Mouse (Mus musculus) right cerebral cortex, postnatal 4 days (tissue): ENCODE measurements around the gene Smdt1.

Source experiments
- DNase-seq: peaks from one replicate; pipeline ENCODE4 v3.0.0-alpha.2; 2022

Smdt1 gene

DNA sequence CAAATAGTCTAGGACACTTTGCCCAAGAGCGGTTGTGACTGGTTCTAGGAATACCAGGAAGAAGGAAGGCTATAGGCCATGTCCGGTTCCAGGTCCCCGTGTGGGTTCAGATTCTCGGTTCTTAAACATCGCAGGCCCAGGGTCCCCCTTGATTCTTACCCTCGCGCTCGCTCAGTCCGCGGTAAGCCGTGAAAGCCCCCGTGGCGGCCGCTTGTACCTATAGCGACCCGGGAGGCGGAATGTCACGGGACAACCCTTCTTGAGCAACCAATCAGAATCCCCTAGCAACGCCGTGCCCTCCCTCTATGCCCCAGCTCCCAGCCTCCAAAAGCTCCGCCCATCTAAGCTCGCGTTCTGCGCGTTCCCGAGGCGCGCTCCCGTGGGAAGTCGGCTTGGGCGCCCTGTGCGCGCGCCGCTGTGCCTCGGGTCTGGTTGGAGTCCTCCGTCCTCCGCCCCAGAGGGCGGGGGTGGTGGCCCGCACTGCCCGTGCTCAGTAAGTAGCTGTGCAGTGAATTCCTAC is at the start of gene Smdt1, which contains the start of the genes Naga and Pheta2:
Gene Smdt1, plus strand, starts transcription at position 367 of the 520 bp plus-strand sequence.
Gene Naga, minus strand, starts transcription at position 333 of the 520 bp plus-strand sequence.
Gene Pheta2, plus strand, starts transcription at position 350 of the 520 bp plus-strand sequence.
- peak; percentile 95 for DNase-seq

DNA sequence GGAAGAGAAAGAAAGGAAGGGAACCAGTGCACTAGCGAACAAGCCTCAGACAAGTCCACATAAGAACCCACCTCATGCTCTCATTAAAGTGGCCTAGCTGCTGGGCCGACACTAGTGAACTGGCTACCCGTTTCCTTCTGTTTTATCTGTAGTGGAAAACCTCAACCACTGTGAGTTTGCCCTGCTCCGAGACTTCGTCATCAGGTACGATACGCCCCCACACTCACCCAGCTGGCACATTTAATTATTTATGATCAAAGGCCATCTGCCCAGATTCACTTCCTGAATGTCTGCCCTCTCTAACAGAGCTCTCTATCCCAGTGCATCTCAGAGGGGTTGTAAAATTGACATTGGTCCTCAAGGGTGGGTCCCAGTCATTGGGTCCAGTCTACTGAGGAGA is 48.5 kb upstream of the Smdt1 start:
- DNase-seq, result no peak

DNA sequence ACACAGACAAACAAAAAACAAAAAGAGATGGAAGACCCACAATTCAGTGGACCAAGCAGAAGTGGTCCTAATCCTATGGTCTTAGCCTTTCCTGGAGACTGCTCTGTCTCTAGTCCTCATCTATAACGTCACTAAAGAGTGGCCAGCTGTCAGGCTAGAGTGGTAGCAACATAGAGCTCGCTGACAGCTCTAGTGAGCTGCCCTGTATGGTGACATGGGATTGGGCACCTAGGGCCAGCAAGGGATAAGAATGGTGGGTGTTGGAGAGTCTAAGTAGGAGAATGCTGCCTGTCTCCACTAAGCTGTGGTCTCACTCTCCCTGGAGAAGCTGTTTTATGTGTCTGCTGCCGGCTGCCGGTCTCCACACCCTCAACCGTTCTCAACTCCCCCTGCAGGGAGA is 45.9 kb upstream of the Smdt1 start:
- no peak for DNase-seq

DNA sequence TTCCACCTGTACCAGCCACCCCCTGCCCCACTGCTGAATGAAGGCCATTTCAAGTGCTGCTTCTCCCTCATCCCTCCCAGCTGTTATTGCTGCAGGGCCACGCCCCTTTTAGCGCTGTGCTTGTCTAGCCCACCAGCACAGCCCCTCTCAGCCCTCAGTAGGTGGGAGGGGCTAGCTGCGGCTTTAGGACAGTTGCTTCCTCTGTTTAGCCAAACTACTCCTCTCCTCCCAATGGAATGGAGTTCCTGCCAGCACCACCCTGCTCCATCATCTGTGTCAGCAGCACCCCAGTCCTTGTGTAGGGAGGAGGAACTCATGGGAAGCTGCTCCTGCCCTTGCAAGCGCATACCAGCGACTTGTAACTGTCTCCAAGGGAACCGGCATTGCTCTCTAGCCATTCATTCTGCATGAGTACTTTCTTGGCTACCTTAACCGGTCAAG is 45.5 kb upstream of the Smdt1 start:
- no peak for DNase-seq

DNA sequence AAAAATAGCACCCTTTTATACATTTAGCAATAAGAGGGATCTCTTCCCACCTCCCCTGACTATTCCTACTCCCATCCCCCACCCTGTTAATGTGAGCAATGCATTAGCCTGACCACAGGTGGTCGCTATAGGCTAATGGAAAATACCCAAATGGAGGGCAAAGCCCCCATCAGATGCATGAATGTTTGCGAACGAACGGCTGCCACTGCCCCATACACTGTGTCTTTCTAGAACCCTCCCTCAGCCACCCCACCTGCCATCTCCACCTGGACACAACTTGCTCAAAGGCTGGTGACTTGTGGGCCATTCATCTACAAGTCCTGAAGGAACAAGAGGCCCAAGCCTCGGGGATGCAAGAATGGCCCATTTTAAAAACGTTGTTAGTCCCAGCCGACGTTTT is 44.7 kb upstream of the Smdt1 start:
- DNase-seq, result no peak

DNA sequence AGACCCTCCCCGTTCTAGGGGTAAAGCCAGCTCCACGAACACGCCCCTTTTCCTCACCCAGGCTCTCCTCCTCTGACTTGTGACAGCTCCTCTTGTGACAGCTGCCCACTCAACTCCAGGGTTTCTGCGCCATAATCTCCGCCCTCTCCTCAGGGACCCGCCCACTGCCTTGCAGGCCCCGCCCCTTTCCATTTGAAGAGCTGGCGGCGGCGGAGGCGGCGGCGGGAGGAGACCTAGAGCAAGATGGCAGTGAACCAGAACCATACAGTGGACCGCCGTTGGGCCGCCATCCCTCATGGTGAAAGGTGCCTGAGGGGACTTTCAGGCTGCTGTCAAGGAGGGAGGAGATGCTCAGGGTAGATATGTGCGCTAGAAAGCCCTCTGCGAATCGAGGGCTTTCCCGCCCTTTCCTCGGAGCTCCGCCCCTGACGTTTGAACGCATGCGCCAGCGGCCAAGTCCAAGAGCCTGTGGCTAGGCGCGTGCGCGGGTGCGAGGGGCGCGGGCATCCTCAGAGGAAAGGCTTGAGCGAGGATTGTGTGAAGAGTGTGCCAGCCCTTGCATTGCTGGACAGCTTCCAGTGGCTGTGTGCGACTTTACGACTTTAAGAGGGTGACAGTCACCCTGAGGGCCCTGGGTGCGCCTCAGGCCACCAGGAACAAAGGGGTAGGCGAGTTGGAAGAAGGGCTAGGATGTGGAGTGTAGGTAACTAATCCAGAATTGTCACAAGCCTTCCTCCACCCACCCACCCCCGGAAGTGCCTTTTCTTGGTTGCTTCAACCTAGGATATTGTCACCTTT is 39.8 kb upstream of the Smdt1 start, which contains the start of gene Wbp2nl:
Gene Wbp2nl, plus strand, starts transcription at position 191 of the 798 bp plus-strand sequence.
- DNase-seq, result no peak

DNA sequence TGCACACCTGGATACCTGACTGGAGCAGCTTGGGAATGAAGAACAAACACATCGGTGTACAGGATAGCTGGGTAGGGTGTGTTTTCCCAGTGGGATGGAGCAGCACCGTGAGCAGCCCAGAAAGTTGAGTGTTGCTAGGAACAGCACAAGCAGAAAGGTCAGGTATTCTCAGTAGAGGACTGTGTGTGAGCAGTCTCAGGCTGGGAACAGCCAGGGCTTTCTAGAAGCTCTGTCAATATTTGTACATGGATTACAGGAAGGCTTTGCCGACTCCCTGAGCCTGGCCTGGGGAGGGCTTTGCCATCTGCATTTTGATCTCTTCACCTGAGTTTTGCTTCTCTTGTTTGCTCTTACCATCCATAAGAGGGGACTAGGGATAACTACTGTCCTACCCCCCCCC is 31.7 kb upstream of the Smdt1 start:
- DNase-seq, result no peak

DNA sequence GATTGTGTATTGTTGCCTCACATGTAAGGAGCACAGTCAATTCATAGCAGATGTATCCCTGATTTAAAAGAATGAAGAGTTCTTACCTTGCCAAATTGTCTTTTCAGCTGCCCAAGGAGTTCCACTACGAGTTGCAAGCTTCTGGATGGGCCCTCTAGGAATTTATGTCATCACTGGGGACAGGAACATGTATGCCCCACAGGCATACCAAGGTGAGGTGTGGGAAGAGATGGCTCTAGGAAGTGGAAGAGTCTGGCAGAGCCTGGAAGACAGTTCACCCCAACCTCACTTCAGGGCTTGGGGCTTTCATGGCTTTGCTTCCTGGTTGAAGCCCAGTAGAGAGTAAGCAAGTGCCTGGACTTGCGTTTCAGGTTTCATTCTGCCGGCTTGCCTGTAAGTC is 30.3 kb upstream of the Smdt1 start:
- DNase-seq, result no peak

DNA sequence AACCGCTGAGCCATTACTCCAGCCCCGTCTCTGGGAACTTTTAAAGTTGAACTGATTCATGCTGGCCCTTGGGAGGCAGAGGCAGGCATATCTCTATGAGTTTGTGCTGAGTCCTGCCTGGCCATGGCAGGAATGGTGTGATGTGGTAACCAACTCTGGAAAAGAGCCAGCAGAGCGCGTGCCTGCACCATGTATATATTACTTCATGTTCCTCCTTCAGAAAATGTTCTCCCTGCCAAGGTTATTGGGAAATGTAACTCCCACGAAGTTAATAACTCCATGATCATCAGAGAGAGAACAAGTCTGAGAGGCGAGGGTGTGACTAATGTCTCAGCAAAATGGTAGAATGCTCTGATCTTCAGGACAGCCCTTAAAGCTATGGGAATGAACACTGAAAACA is 20.9 kb upstream of the Smdt1 start:
- no peak for DNase-seq

DNA sequence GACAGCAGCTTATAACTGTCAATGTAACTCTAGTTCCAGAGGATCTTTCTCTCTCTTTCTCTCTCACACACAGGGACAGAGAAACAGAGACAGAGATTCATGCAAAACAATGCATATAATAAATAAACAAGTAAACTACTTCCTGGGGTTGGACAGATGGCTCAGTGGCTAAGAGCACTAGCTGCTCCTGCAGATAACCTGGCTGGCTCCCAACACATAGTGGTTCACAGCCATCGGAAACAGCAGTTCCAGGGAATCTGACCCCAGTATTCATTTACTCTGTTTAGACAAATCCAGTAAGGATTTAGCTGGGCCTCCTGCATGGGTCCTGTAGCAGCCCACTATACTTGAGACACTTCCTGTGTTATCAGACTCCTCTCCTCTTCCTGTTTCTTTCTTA is 19.1 kb upstream of the Smdt1 start:
- no peak for DNase-seq

DNA sequence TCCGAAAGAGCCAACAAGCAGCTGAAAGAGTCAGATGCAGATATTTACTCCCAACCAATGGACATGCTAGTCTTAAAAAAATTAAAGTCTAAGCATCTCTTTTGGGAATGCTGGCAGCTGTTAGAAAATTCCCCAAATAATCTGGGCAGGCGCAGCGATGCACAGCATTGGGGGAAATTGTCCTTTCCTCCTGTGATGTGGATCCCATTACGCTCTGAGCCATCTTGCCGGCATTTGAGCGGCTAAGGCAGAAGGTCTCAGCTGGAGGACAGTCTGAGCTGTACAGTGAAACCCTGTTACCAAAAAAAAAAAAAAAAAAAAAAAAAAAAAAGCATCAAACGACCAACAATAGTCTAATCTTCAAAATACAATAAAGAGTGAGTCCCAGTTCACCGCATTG is 16.6 kb upstream of the Smdt1 start:
- DNase-seq, result no peak

DNA sequence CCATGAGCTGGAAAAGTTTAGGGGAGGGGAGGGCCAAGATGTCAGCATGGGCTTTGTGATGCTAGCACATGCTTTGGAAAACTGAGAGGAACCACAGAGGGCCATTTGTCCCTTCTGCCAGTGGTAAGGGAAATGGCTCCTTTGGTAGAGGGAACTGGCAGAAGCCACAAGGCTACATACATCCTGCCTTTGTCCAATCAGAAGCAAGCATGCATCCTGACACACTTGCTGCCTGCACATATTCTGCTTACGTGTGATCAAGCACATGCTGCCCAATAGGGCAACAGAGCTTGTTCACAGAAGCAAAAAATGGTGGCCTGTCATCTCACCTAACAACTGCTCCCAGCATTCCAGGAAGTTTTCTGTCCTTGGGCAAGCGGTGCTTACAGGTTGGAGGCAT is 13.4 kb upstream of the Smdt1 start:
- no peak for DNase-seq

DNA sequence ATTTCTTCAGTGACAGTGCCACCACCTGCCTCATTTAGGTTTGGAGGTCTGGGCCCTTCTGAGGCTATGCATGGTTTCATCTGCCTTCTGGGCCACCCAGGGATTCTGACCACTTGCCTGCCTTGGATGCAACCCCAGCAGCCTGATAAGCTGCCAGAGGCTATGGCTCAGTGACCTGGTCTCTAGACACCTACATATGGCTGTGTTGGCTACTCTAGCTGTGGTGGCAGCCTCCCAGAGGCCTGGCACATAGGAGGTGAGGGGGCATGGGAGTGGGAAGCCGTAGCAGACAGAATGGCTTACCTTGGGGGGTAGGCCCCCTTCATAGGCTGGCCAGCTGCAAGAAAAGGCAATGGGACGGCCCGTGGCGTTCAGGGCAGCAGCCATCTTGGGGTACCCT is 3.6 kb upstream of the Smdt1 start:
- DNase-seq, result no peak

DNA sequence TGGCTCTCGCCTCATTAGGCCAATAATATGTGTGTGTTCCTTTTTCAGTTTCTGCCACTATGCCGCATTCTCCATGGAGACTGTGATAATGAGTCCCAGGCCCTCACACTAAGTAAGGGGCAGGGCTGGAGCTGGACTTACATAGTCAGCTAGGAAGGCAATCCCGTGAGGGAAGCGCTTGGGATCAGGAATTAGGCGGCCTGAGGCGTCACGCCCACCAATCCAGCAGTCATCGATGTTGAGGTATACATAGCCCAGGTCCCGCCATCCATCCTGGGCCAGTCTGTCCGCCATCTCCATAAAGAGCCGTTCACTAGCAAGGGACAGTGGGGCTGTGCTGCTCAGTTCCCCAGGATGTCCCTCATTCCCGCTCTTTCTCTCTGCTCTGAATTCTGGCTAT is 2.1 kb upstream of the Smdt1 start:
- DNase-seq, result no peak

DNA sequence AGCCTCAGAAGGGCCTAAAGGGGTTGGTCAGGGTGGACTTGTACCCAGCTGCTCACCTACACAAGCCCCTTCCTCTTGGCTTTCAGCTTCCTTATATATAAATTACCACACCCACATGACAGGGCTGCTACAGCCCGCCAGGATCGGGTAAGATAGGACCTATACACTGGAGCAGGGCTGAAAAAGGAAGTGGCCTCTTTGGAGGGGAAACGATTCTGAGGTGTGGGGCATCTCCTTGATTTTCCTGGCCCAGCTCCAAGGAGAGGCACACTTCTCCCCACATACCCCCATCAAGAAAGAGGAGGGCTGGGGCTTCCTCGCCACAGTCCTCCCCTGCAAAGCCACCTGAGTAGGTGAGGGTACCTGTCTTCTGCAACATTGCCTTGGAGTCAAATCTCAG is 884 bp upstream of the Smdt1 start:
- DNase-seq, result no peak

DNA sequence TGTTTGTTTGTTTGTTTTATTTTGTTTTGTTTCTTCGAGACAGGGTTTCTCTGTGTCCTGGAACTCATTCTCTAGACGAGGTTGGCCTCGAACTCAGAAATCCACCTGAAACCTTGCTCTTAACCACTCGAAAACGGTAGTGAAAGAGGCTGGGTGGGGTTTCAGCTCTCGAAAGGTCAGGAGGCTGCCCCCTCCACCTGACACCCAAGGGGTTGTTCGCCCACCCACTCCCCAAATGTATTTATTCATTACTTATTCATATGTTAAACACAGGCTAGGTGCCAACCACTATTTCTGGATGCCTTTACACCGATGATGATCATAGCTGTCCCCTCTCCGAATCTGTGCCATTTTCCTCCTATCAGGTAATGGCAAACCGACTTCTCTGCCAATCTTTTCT is 391 bp downstream of the Smdt1 start:
- DNase-seq, result no peak

DNA sequence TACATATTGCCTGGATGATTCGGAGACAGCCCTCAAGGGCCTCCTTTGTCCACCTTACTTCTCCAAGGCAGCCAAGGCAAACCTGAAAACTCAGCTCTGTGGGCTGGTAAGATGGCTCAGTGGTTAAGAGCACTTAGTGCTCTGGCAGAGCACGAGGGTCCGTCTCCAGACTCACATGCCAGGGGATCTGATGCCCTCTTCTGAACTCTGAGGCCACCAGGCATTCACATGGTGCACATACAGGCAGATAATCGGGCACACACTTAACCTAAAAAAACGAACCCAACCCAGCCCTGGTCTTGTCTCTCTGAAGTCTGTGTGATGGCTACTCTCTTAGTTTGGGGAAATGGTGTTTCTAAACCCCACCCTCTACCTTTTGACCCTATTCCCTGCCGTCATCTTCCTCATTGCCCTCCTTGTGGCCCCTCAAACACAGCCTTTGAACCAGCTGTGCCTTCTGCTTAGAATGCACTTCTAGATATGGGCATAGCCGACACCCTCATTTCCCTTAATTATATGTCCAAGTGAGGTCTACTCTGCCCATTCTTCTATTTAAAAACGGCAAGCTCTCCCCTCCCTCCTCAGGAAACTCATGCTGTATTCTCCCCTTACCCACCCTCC is 985 bp downstream of the Smdt1 start:
- no peak for DNase-seq

DNA sequence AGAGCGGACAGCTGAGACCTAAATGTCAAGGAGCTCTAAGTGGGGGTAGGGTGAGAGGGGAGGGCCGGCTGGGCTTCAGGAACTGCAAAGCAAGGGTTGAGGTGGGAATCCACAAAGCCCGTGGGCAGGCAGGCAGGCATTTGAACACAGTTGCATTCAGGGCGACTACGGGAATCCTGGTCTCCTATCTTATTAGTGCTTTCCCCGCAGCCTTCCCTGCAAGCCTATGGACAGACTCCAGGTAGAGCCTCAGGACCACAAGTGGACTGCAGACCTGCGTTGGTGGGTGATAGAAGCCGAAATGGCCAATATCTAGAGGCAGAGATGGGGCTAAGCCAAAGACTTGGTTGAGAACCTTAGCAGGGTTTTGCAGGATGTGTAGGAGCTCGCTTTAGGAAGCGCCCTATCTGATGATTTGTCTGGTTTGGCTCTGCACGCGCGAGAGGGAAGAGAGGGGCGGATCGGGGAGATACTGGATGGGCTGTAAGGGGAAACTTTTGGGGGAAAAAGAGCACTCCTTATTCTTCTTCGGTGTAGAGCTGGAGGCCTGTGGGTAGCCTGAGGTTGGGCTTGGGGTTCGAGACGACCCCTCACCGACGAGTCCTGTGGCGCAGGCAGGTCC is 1.8 kb downstream of the Smdt1 start:
- no peak for DNase-seq

DNA sequence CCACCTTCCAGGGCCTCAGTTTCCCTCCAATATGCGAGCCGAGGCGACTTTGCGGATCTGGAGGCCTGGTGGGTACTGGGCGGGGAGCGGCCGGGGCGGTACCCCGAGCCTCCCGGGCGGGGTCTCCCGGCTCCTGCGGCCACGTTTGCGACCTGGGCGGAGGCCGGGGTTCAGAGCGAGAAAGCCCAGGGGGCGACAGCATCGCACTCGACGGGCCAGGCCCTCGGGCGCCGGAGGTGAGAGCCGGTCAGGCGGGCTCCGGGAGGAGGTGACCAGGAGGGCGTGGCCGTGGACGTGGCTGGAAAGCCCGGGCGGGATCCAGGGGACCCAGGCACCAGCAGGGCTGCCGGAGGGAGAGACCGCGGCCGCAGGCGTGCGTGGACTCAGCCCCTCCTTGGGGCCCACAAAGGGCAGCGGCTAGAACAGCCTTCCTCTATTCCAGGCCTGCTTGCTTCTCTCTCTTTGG is 2.3 kb downstream of the Smdt1 start:
- no peak for DNase-seq

DNA sequence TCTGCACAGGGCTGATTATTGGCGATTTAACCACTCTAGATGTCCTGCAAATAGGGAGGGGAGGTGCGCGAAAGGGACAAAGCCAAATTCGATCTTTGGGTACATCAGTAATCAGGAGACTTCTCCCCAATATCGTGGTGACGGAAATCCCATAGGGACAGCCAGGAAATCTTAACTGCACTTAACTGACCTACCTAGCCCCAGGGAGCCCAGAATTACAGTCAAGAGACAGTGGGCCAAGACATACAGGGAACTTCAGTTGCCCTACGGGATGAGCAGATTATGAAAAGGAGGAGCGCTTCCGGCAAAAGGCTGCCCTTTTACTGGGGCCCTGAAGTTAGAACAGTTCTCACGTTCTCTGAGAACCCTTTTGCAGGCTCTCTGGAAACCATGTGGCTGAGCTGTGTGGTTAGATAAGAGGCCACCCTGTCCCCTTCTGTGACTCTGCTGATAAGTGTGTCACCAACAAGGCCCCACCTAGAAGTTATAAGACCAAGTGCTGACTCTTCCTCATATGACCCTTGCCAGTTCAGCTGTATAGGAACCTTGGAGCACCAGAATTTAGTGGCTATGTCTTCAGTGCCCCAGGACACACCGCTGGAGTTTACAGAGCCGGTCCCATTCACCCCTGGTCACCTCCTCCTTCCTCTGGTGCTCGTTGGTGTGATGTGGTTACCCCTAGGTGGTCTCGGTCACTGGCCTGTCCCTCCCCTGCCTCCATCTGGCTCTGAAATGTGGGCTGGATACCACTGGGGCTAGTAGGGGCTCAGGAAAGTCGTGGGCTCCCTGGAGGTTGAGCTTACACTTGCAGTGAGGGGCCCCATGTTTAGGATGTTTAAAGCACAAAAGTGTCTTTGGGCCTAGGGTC is 3.1 kb downstream of the Smdt1 start:
- no peak for DNase-seq

DNA sequence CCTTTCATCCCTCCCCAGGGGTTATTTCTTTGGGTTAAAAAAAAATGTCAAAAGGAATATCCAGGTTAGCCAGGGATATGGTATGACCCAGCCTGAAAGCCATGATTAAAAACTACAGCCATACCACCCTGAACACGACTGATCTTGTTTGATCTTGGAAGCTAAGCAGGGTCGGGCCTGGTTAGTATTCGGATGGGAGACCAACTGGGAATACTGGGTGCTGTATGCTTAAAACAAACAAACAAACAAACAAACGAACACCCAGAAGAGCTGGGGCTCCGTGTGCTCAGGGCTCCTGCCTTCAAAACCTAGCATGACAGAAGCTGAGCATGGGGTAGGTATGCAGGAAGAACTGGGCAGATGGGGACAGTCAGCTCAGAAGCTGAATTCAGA is 3.8 kb downstream of the Smdt1 start:
- no peak for DNase-seq
